Mouse (Mus musculus): ENCODE data around the gene Map7. TPM values are rescaled to one million over a fixed set of nuclear protein-coding genes. Genes with fewer than 3 reads are reported as not detected.
A peak's percentile ranks its signal among the peaks of the same experiment; 100 is the strongest.

Gene Map7
- polyA plus RNA-seq, 1 experiment from 2014 or later = 6.7 TPM

- no peaks in the 10 kb centered on the region for H3K4me1 ChIP-seq (replicated peaks; ENCODE audit: control insufficient read depth, insufficient read depth, low read length)
- no peaks in the 10 kb centered on the region for H3K9me3 ChIP-seq (ENCODE audit: control insufficient read depth, low read length)
- WGBS = 94% methylated on average over 6 of the region's 6 CpGs
- H3K4me2 ChIP-seq (replicated peaks; ENCODE audit: low read depth, low read length) = no peak overlapping the region
- no peak overlapping the region for H3K27ac ChIP-seq (ENCODE audit: low read depth, low read length)
- no peak for DNase-seq (ENCODE audit: low spot score)
- H3K27me3 ChIP-seq (ENCODE audit: control insufficient read depth, insufficient read depth, low read length) = no peaks in the 10 kb centered on the region
- ATAC-seq (ENCODE audit: low FRiP score) = no peak
- H3K4me3 ChIP-seq (ENCODE audit: low read depth, low read length) = no peak overlapping the region
- H3K9ac ChIP-seq (ENCODE audit: low read depth, low read length) = no peak overlapping the region
- H3K36me3 ChIP-seq (ENCODE audit: control insufficient read depth, insufficient read depth, low read length) = no peaks in the 10 kb centered on the region
Measured at GRCm38 (mm10) chr10:20203502-20203901, 55.2 kb downstream of the Map7 start.

- 34% methylated on average over 20 of the region's 20 CpGs for WGBS
- peak; percentile 49 for DNase-seq (ENCODE audit: low spot score)
- ATAC-seq (ENCODE audit: low FRiP score) = no peak
- no peaks in the 10 kb centered on the region for H3K36me3 ChIP-seq (ENCODE audit: control insufficient read depth, insufficient read depth, low read length)
- H3K4me2 ChIP-seq (replicated peaks; ENCODE audit: low read depth, low read length) = peak overlapping the region; percentile 17; the same call in 1 of the 2 replicates
- peak overlapping the region; percentile 23; the same call in 1 of the 2 replicates for H3K9ac ChIP-seq (ENCODE audit: low read depth, low read length)
- peak overlapping the region; percentile 11; the same call in 1 of the 2 replicates for H3K27ac ChIP-seq (ENCODE audit: low read depth, low read length)
- H3K4me1 ChIP-seq (replicated peaks; ENCODE audit: control insufficient read depth, insufficient read depth, low read length) = no peaks in the 10 kb centered on the region
- H3K9me3 ChIP-seq (ENCODE audit: control insufficient read depth, low read length) = no peaks in the 10 kb centered on the region
- no peak overlapping the region for H3K4me3 ChIP-seq (ENCODE audit: low read depth, low read length)
- no peaks in the 10 kb centered on the region for H3K27me3 ChIP-seq (ENCODE audit: control insufficient read depth, insufficient read depth, low read length)
Measured at GRCm38 (mm10) chr10:20204696-20205431, 56.6 kb downstream of the Map7 start.

- ATAC-seq (ENCODE audit: low FRiP score) (no peak), DNase-seq (ENCODE audit: low spot score) (no peak)
- Histone ChIP-seq H3K27ac (ENCODE audit: low read depth, low read length) (no peak overlapping the region), H3K36me3 (ENCODE audit: control insufficient read depth, insufficient read depth, low read length) (no peaks in the 10 kb centered on the region), H3K4me3 (ENCODE audit: low read depth, low read length) (no peak overlapping the region), H3K4me2 (replicated peaks; ENCODE audit: low read depth, low read length) (no peak overlapping the region), H3K9me3 (ENCODE audit: control insufficient read depth, low read length) (no peaks in the 10 kb centered on the region), H3K4me1 (replicated peaks; ENCODE audit: control insufficient read depth, insufficient read depth, low read length) (no peaks in the 10 kb centered on the region), H3K9ac (ENCODE audit: low read depth, low read length) (no peak overlapping the region), H3K27me3 (ENCODE audit: control insufficient read depth, insufficient read depth, low read length) (no peaks in the 10 kb centered on the region)
- 78% methylated on average over 7 of the region's 7 CpGs for WGBS
Measured at GRCm38 (mm10) chr10:20206966-20207365, 58.7 kb downstream of the Map7 start.

- Histone ChIP-seq H3K4me1 (replicated peaks; ENCODE audit: control insufficient read depth, insufficient read depth, low read length) (no peaks in the 10 kb centered on the region), H3K27me3 (ENCODE audit: control insufficient read depth, insufficient read depth, low read length) (no peaks in the 10 kb centered on the region), H3K4me2 (replicated peaks; ENCODE audit: low read depth, low read length) (no peak overlapping the region), H3K36me3 (ENCODE audit: control insufficient read depth, insufficient read depth, low read length) (no peaks in the 10 kb centered on the region), H3K27ac (ENCODE audit: low read depth, low read length) (no peak overlapping the region), H3K9me3 (ENCODE audit: control insufficient read depth, low read length) (no peaks in the 10 kb centered on the region), H3K4me3 (ENCODE audit: low read depth, low read length) (no peak overlapping the region), H3K9ac (ENCODE audit: low read depth, low read length) (no peak overlapping the region)
- no peak for ATAC-seq (ENCODE audit: low FRiP score)
- 91% methylated on average over 5 of the region's 5 CpGs for WGBS
- DNase-seq (ENCODE audit: low spot score) = no peak
Measured at GRCm38 (mm10) chr10:20209609-20210341, 61.5 kb downstream of the Map7 start.

- Histone ChIP-seq H3K9ac (ENCODE audit: low read depth, low read length) (no peak overlapping the region), H3K27me3 (ENCODE audit: control insufficient read depth, insufficient read depth, low read length) (no peaks in the 10 kb centered on the region), H3K27ac (ENCODE audit: low read depth, low read length) (no peak overlapping the region), H3K4me2 (replicated peaks; ENCODE audit: low read depth, low read length) (no peak overlapping the region), H3K9me3 (ENCODE audit: control insufficient read depth, low read length) (no peaks in the 10 kb centered on the region), H3K4me3 (ENCODE audit: low read depth, low read length) (no peak overlapping the region), H3K4me1 (replicated peaks; ENCODE audit: control insufficient read depth, insufficient read depth, low read length) (no peaks in the 10 kb centered on the region), H3K36me3 (ENCODE audit: control insufficient read depth, insufficient read depth, low read length) (no peaks in the 10 kb centered on the region)
- ATAC-seq (ENCODE audit: low FRiP score) = no peak
- DNase-seq (ENCODE audit: low spot score) = no peak
- 90% methylated on average over 4 of the region's 4 CpGs for WGBS
Measured at GRCm38 (mm10) chr10:20214418-20214817, 66.1 kb downstream of the Map7 start.

GRCm38 (mm10) chr10:20216982-20217381 is 68.7 kb downstream of the Map7 start:
- Histone ChIP-seq H3K27ac (ENCODE audit: low read depth, low read length) (no peak overlapping the region), H3K4me1 (replicated peaks; ENCODE audit: control insufficient read depth, insufficient read depth, low read length) (no peaks in the 10 kb centered on the region), H3K4me3 (ENCODE audit: low read depth, low read length) (no peak overlapping the region), H3K27me3 (ENCODE audit: control insufficient read depth, insufficient read depth, low read length) (no peaks in the 10 kb centered on the region), H3K36me3 (ENCODE audit: control insufficient read depth, insufficient read depth, low read length) (no peaks in the 10 kb centered on the region), H3K9ac (ENCODE audit: low read depth, low read length) (no peak overlapping the region), H3K9me3 (ENCODE audit: control insufficient read depth, low read length) (no peaks in the 10 kb centered on the region), H3K4me2 (replicated peaks; ENCODE audit: low read depth, low read length) (no peak overlapping the region)
- 87% methylated on average over 6 of the region's 6 CpGs for WGBS
- DNase-seq (ENCODE audit: low spot score) = no peak
- ATAC-seq (ENCODE audit: low FRiP score) = no peak

DNA sequence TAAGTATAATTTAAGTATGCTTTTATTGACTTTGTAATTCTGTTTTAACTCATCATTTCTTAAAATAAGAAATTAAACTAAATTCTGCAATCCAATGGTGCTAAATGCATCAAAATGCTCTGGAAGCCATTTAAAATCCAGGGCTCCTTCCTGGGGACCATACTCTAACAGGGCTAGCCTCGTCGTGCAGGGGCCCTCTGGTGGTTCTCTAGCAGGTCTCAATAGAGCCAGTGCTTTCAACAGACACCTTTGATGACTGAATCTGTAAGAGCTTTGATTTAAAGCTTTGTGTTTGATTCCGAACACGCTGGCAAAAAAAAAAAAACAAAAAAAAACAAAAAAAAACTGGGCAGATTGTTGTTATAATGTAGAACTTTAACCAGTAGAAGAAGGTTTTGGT is 70.6 kb downstream of the Map7 start:
- no peaks in the 10 kb centered on the region for H3K36me3 ChIP-seq (ENCODE audit: control insufficient read depth, insufficient read depth, low read length)
- ATAC-seq (ENCODE audit: low FRiP score) (no peak), DNase-seq (ENCODE audit: low spot score) (no peak)
- H3K9me3 ChIP-seq (ENCODE audit: control insufficient read depth, low read length) = no peaks in the 10 kb centered on the region
- H3K27ac ChIP-seq (ENCODE audit: low read depth, low read length) = no peak overlapping the region
- no peaks in the 10 kb centered on the region for H3K27me3 ChIP-seq (ENCODE audit: control insufficient read depth, insufficient read depth, low read length)
- no peak overlapping the region for H3K9ac ChIP-seq (ENCODE audit: low read depth, low read length)
- no peak overlapping the region for H3K4me2 ChIP-seq (replicated peaks; ENCODE audit: low read depth, low read length)
- WGBS = 77% methylated on average over 4 of the region's 4 CpGs
- no peak overlapping the region for H3K4me3 ChIP-seq (ENCODE audit: low read depth, low read length)
- H3K4me1 ChIP-seq (replicated peaks; ENCODE audit: control insufficient read depth, insufficient read depth, low read length) = no peaks in the 10 kb centered on the region

- WGBS = 84% methylated on average over 8 of the region's 8 CpGs
- no peak overlapping the region for H3K27ac ChIP-seq (ENCODE audit: low read depth, low read length)
- ATAC-seq (ENCODE audit: low FRiP score) = no peak
- no peak overlapping the region for H3K9ac ChIP-seq (ENCODE audit: low read depth, low read length)
- H3K4me2 ChIP-seq (replicated peaks; ENCODE audit: low read depth, low read length) = no peak overlapping the region
- no peaks in the 10 kb centered on the region for H3K4me1 ChIP-seq (replicated peaks; ENCODE audit: control insufficient read depth, insufficient read depth, low read length)
- no peaks in the 10 kb centered on the region for H3K9me3 ChIP-seq (ENCODE audit: control insufficient read depth, low read length)
- no peaks in the 10 kb centered on the region for H3K36me3 ChIP-seq (ENCODE audit: control insufficient read depth, insufficient read depth, low read length)
- DNase-seq (ENCODE audit: low spot score) = no peak
- H3K27me3 ChIP-seq (ENCODE audit: control insufficient read depth, insufficient read depth, low read length) = no peaks in the 10 kb centered on the region
- no peak overlapping the region for H3K4me3 ChIP-seq (ENCODE audit: low read depth, low read length)
Measured at GRCm38 (mm10) chr10:20219538-20219937, 71.3 kb downstream of the Map7 start.
